Mouse (Mus musculus) midbrain, embryonic 16.5 days (tissue): ENCODE measurements around the gene Ppif. TPM values are rescaled to one million over a fixed set of nuclear protein-coding genes. Genes with fewer than 3 reads are reported as not detected.

Source experiments
- ATAC-seq: fragments of 200-750 bp; cut with Nextera tagmentation; 2 replicates; pipeline ENCODE4 v1.8.0; 2017; ENCODE audit warnings: moderate TSS enrichment
- H3K27ac ChIP-seq: fragments of 300-500 bp; sonication (generic); 2 replicates; pipeline ENCODE4 v1.5.1; 2014; ENCODE audit warnings: mild to moderate bottlenecking, low read length, mixed read lengths
- H3K27me3 ChIP-seq: fragments of 300-500 bp; sonication (generic); 2 replicates; pipeline ENCODE4 v1.6.1; 2014; ENCODE audit warnings: low read depth, low read length, mixed read lengths; ENCODE audit not compliant: control insufficient read depth, insufficient read depth
- H3K36me3 ChIP-seq: fragments of 300-500 bp; sonication (generic); 2 replicates; pipeline ENCODE4 v1.6.1; 2014; ENCODE audit warnings: mild to moderate bottlenecking, low read length, moderate library complexity, mixed read lengths; ENCODE audit not compliant: control insufficient read depth, insufficient read depth
- H3K4me1 ChIP-seq: fragments of 300-500 bp; sonication (generic); 2 replicates; pipeline ENCODE4 v1.6.1; 2014; ENCODE audit warnings: mild to moderate bottlenecking, low read length, mixed read lengths; ENCODE audit not compliant: control insufficient read depth, insufficient read depth
- H3K4me2 ChIP-seq: fragments of 300-500 bp; sonication (generic); 2 replicates; pipeline ENCODE4 v1.6.1; 2014; ENCODE audit warnings: mild to moderate bottlenecking, low read length, mixed read lengths
- H3K4me3 ChIP-seq: fragments of 300-500 bp; sonication (generic); 2 replicates; pipeline ENCODE4 v1.5.1; 2014; ENCODE audit warnings: low read depth, mild to moderate bottlenecking, low read length, moderate library complexity, mixed read lengths
- H3K9ac ChIP-seq: fragments of 300-500 bp; sonication (generic); 2 replicates; pipeline ENCODE4 v1.6.1; 2014; ENCODE audit warnings: low read depth, low read length, mixed read lengths
- H3K9me3 ChIP-seq: fragments of 300-500 bp; sonication (generic); replicated peaks from 2 replicates; pipeline ENCODE4 v1.6.1; 2014; ENCODE audit warnings: mild to moderate bottlenecking, low read length, mixed read lengths; ENCODE audit not compliant: control insufficient read depth, poor library complexity, severe bottlenecking
- WGBS: fragments of 180-500 bp; shearing (Covaris S2); extraction: QIAGEN DNeasy Blood & Tissue Kit; methylation state at CpG from one replicate; pipeline ENCODE4 v1.1.7; 2014; 5-methylcytosine and 5-hydroxymethylcytosine counted together
- polyA plus RNA-seq: library from polyadenylated mRNA; unstranded; fragments of >200 nt; fragmentation: Nextera tagmentation; extraction: Ambion mirVana; gene quantifications from 2 replicates; pipeline ENCODE4 v1.2.1, GENCODE M21; 2015

Ppif gene
- polyA plus RNA-seq, 1 experiment from 2014 or later, result 40.3 TPM

- Histone ChIP-seq H3K27ac (peak overlapping the region; percentile 47; the same call in 1 of the 2 replicates), H3K4me2 (no peak overlapping the region), H3K27me3 (no peaks in the 10 kb centered on the region), H3K9me3 (no peaks in the 10 kb centered on the region), H3K9ac (no peak overlapping the region), H3K4me1 (no peaks in the 10 kb centered on the region), H3K4me3 (no peak overlapping the region), H3K36me3 (peaks cover 42% of the 10 kb centered on the region)
- WGBS, result 88% methylated on average over 7 of the region's 7 CpGs
- no peak for ATAC-seq
Measured at GRCm38 (mm10) chr14:25663649-25664309, 30.2 kb upstream of the Ppif start.

GRCm38 (mm10) chr14:25664310-25664695 is 29.7 kb upstream of the Ppif start:
- no peak overlapping the region for H3K4me2 ChIP-seq
- no peaks in the 10 kb centered on the region for H3K9me3 ChIP-seq
- H3K27ac ChIP-seq, result peak overlapping the region; percentile 47; the same call in 1 of the 2 replicates
- peaks cover 37% of the 10 kb centered on the region for H3K36me3 ChIP-seq
- no peak for ATAC-seq
- 64% methylated on average over 7 of the region's 7 CpGs for WGBS
- H3K4me1 ChIP-seq, result no peaks in the 10 kb centered on the region
- H3K4me3 ChIP-seq, result no peak overlapping the region
- no peaks in the 10 kb centered on the region for H3K27me3 ChIP-seq
- H3K9ac ChIP-seq, result no peak overlapping the region

GRCm38 (mm10) chr14:25665314-25665970 is 28.5 kb upstream of the Ppif start:
- ATAC-seq, result no peak
- no peaks in the 10 kb centered on the region for H3K27me3 ChIP-seq
- no peak overlapping the region for H3K4me2 ChIP-seq
- WGBS, result 71% methylated on average over 19 of the region's 19 CpGs
- H3K9me3 ChIP-seq, result no peaks in the 10 kb centered on the region
- 0 out of 2 replicates have a peak overlapping the region, but pooled peaks have one; percentile 7 for H3K27ac ChIP-seq
- peaks cover 32% of the 10 kb centered on the region for H3K36me3 ChIP-seq
- H3K9ac ChIP-seq, result no peak overlapping the region
- no peak overlapping the region for H3K4me3 ChIP-seq
- H3K4me1 ChIP-seq, result no peaks in the 10 kb centered on the region

- ATAC-seq, result no peak; the same call in 1 of the 2 replicates
- no peak overlapping the region for H3K4me3 ChIP-seq
- 90% methylated on average over 2 of the region's 2 CpGs for WGBS
- no peaks in the 10 kb centered on the region for H3K4me1 ChIP-seq
- H3K9ac ChIP-seq, result no peak overlapping the region
- no peaks in the 10 kb centered on the region for H3K27me3 ChIP-seq
- peaks cover 19% of the 10 kb centered on the region for H3K36me3 ChIP-seq
- H3K9me3 ChIP-seq, result no peaks in the 10 kb centered on the region
- no peak overlapping the region for H3K4me2 ChIP-seq
- H3K27ac ChIP-seq, result no peak overlapping the region
Measured at GRCm38 (mm10) chr14:25666668-25667376, 27.1 kb upstream of the Ppif start.

- Histone ChIP-seq H3K27me3 (no peaks in the 10 kb centered on the region), H3K27ac (peak overlapping the region; percentile 38; the same call in 1 of the 2 replicates), H3K36me3 (peaks cover 13% of the 10 kb centered on the region), H3K9ac (no peak overlapping the region), H3K4me1 (no peaks in the 10 kb centered on the region), H3K9me3 (no peaks in the 10 kb centered on the region), H3K4me3 (no peak overlapping the region), H3K4me2 (no peak overlapping the region)
- no peak for ATAC-seq
- 84% methylated on average over 3 of the region's 3 CpGs for WGBS
Measured at GRCm38 (mm10) chr14:25667587-25667986, 26.4 kb upstream of the Ppif start.

- Histone ChIP-seq H3K9ac (no peak overlapping the region), H3K4me1 (no peaks in the 10 kb centered on the region), H3K4me3 (no peak overlapping the region), H3K27me3 (no peaks in the 10 kb centered on the region), H3K9me3 (no peaks in the 10 kb centered on the region), H3K4me2 (no peak overlapping the region), H3K36me3 (no peaks in the 10 kb centered on the region), H3K27ac (no peak overlapping the region)
- WGBS, result 82% methylated on average over 7 of the region's 7 CpGs
- no peak for ATAC-seq
Measured at GRCm38 (mm10) chr14:25679625-25680024, 14.3 kb upstream of the Ppif start.

- H3K9me3 ChIP-seq, result no peaks in the 10 kb centered on the region
Measured at GRCm38 (mm10) chr14:25682020-25682419, 11.9 kb upstream of the Ppif start.

GRCm38 (mm10) chr14:25686216-25686945 is 7.6 kb upstream of the Ppif start:
- 77% methylated on average over 7 of the region's 7 CpGs for WGBS
- H3K36me3 ChIP-seq, result no peaks in the 10 kb centered on the region
- H3K4me1 ChIP-seq, result no peaks in the 10 kb centered on the region
- no peaks in the 10 kb centered on the region for H3K27me3 ChIP-seq
- H3K27ac ChIP-seq, result no peak overlapping the region
- H3K4me3 ChIP-seq, result no peak overlapping the region
- H3K9ac ChIP-seq, result no peak overlapping the region
- no peak for ATAC-seq
- H3K9me3 ChIP-seq, result no peaks in the 10 kb centered on the region
- H3K4me2 ChIP-seq, result no peak overlapping the region

More at GRCm38 (mm10) chr14:25682020-25682419, 11.9 kb upstream of the Ppif start:
- Histone ChIP-seq H3K36me3 (no peaks in the 10 kb centered on the region), H3K9ac (no peak overlapping the region), H3K4me2 (no peak overlapping the region), H3K4me3 (no peak overlapping the region), H3K27me3 (no peaks in the 10 kb centered on the region), H3K4me1 (no peaks in the 10 kb centered on the region), H3K27ac (no peak overlapping the region)
- WGBS, result 79% methylated on average over 6 of the region's 6 CpGs
- ATAC-seq, result no peak
